Comparison of ENCODE assay signal across 24 mouse cellular contexts in genomic region chr7:81152306-81152705, GRCm38 (mm10). TPM values are rescaled to one million over a fixed set of nuclear protein-coding genes. Genes with fewer than 3 reads are reported as not detected.
DNase-seq lines count a peak whose midpoint lies in the region; ATAC-seq and TF ChIP-seq lines count a peak whose summit lies in the region.
"Had no signal": no experiment of that assay in that cellular context is flagged by ENCODE, and none has a peak within 500 bp of the region (broad histone marks: within the 10 kb centered on the region; RNA-seq: fewer than 3 reads in every experiment).

No protein-coding gene starts in this region.

- 92% methylated on average over 10 of the region's 10 CpGs for WGBS in forebrain, embryonic 15.5 days
- WGBS in midbrain, embryonic 15.5 days = 94% methylated on average over 10 of the region's 10 CpGs

- H3K4me1 ChIP-seq in E14TG2a.4 (replicated peaks; ENCODE audit: low read depth, low read length) (peaks cover 56% of the 10 kb centered on the region), ES-E14 (ENCODE audit: control insufficient read depth in 2 of 2, insufficient read depth in 2 of 2, low read length in 2 of 2, poor library complexity in 1 of 2) (peaks cover 5 to 8% of the 10 kb centered on the region in 2 experiments; a peak in 3 of 4 replicates)
- H3K4me1 ChIP-seq in forebrain, embryonic 15.5 days = no peaks in the 10 kb centered on the region
- no peaks in the 10 kb centered on the region for H3K4me1 ChIP-seq in midbrain, embryonic 15.5 days
- H3K4me1 ChIP-seq: embryonic facial prominence, embryonic 10.5 days; forebrain, embryonic 13.5 days; hindbrain, embryonic 10.5 days; intestine, embryonic 15.5 days had no signal

- ATAC-seq in forebrain, embryonic 15.5 days (replicated peaks) = no peak
- no peak for ATAC-seq in midbrain, embryonic 15.5 days (replicated peaks)
- ATAC-seq: forebrain, embryonic 13.5 days; intestine, embryonic 15.5 days had no signal

- peaks cover 51% of the 10 kb centered on the region for H3K36me3 ChIP-seq in E14TG2a.4 (ENCODE audit: insufficient read depth, low read length)
- H3K36me3 ChIP-seq in ES-E14 (ENCODE audit: control insufficient read depth, insufficient read depth, low read length, poor library complexity, severe bottlenecking) = peaks cover 6% of the 10 kb centered on the region; the same call in 1 of the 2 replicates
- H3K36me3 ChIP-seq in forebrain, embryonic 15.5 days = no peaks in the 10 kb centered on the region
- H3K36me3 ChIP-seq in midbrain, embryonic 15.5 days (replicated peaks) = no peaks in the 10 kb centered on the region
- H3K36me3 ChIP-seq: embryonic facial prominence, embryonic 10.5 days; heart, embryonic 15.5 days; hindbrain, embryonic 10.5 days; intestine, embryonic 15.5 days had no signal

- no peak overlapping the region for H3K4me2 ChIP-seq in forebrain, embryonic 15.5 days (replicated peaks)
- no peak overlapping the region for H3K4me2 ChIP-seq in midbrain, embryonic 15.5 days
- H3K4me2 ChIP-seq: forebrain, embryonic 13.5 days; heart, embryonic 11.5 days; heart, embryonic 15.5 days; hindbrain, embryonic 14.5 days; intestine, embryonic 15.5 days had no signal

- TF ChIP-seq CTCF in E14TG2a.4 (conservative IDR thresholded peaks at IDR 0.05; ENCODE audit: low read length) = no peak

- peak overlapping the region; percentile 82 for H3K27ac ChIP-seq in ES-E14 (ENCODE audit: insufficient read depth, low read depth, low read length, poor library complexity, severe bottlenecking)
- no peak overlapping the region for H3K27ac ChIP-seq in forebrain, embryonic 15.5 days (replicated peaks)
- H3K27ac ChIP-seq in midbrain, embryonic 15.5 days = no peak overlapping the region
- H3K27ac ChIP-seq: embryonic facial prominence, embryonic 10.5 days; forebrain, embryonic 13.5 days; gastrocnemius, adult 2 months; heart, adult 2 months; heart, embryonic 15.5 days; hindbrain, embryonic 10.5 days; hindbrain, embryonic 14.5 days; intestine, embryonic 15.5 days had no signal

- peak overlapping the region; percentile 85 for H3K4me3 ChIP-seq in E14TG2a.4 (replicated peaks; ENCODE audit: low read length)
- peak overlapping the region; percentile 60 to 74 for H3K4me3 ChIP-seq in ES-E14 (ENCODE audit: insufficient read depth in 1 of 2, low read depth in 1 of 2, low read length in 2 of 2, poor library complexity in 1 of 2, severe bottlenecking in 1 of 2)
- no peak overlapping the region for H3K4me3 ChIP-seq in forebrain, embryonic 15.5 days
- H3K4me3 ChIP-seq in midbrain, embryonic 15.5 days = no peak overlapping the region
- H3K4me3 ChIP-seq: embryonic facial prominence, embryonic 10.5 days; forebrain, embryonic 13.5 days; gastrocnemius, adult 2 months; heart, adult 2 months; heart, embryonic 15.5 days; hindbrain, embryonic 10.5 days; intestine, embryonic 15.5 days had no signal

- peak; percentile 4 for DNase-seq in kidney, postnatal 10 days
- no peak for DNase-seq in kidney, adult 8-10 months
- peak; percentile 77 for DNase-seq in ES-E14 (ENCODE audit: low read depth, low spot score)
- peak; percentile 68 for DNase-seq in WW6 (ENCODE audit: low read depth, low spot score)
- no peak for DNase-seq in heart, postnatal 10 days
- DNase-seq: adrenal gland, postnatal 10 days; cerebellum, adult 18-20 months; cerebellum, adult 9-11 months; cerebellum, postnatal 36 days; gastrocnemius, adult 2 months; gastrocnemius, postnatal 25 days; heart, adult 2 months; kidney, adult 18-20 months had no signal

- in situ Hi-C loops in ES-E14 (cut with MboI; ENCODE audit: low sequenced_read_pairs in 2 of 2, unreplicated experiment in 2 of 2) = loop anchor here (10.0 to 25.0 kb wide), 2 partner anchors 185 to 268 kb away; partner anchors contain the start of gene Rps17 (in 1 of the 2)

- peak overlapping the region; percentile 76 for H3K9ac ChIP-seq in ES-E14 (ENCODE audit: insufficient read depth, low read depth, low read length, poor library complexity, severe bottlenecking)
- no peak overlapping the region for H3K9ac ChIP-seq in forebrain, embryonic 15.5 days (replicated peaks)
- no peak overlapping the region for H3K9ac ChIP-seq in midbrain, embryonic 15.5 days
- H3K9ac ChIP-seq: forebrain, embryonic 13.5 days; heart, embryonic 15.5 days; hindbrain, embryonic 14.5 days; intestine, embryonic 15.5 days had no signal

- H3K9me3 ChIP-seq in E14TG2a.4 (ENCODE audit: low read length) (no peaks in the 10 kb centered on the region), ES-E14 (ENCODE audit: control insufficient read depth, insufficient read depth, low read depth, low read length) (no peaks in the 10 kb centered on the region)
- no peaks in the 10 kb centered on the region for H3K9me3 ChIP-seq in forebrain, embryonic 15.5 days
- no peaks in the 10 kb centered on the region; the same call in 1 of the 2 replicates for H3K9me3 ChIP-seq in midbrain, embryonic 15.5 days
- H3K9me3 ChIP-seq: forebrain, embryonic 13.5 days; intestine, embryonic 15.5 days had no signal

- no peaks in the 10 kb centered on the region for H3K27me3 ChIP-seq in E14TG2a.4 (ENCODE audit: insufficient read depth, low read length)
- H3K27me3 ChIP-seq in forebrain, embryonic 15.5 days = no peaks in the 10 kb centered on the region
- no peaks in the 10 kb centered on the region for H3K27me3 ChIP-seq in midbrain, embryonic 15.5 days (replicated peaks)
- H3K27me3 ChIP-seq: forebrain, embryonic 13.5 days; heart, embryonic 15.5 days; intestine, embryonic 15.5 days had no signal

- intact Hi-C loops in heart, postnatal 10 days (cut with DNase I) = loop anchor here (2.0 to 10.0 kb wide), 3 partner anchors 34 to 418 kb away; no protein-coding TSS in a partner anchor

TF ChIP-seq in ES-E14, 5 proteins besides CTCF, POLR2A, EP300 and RAD21:
- TF ChIP-seq MAFK (IDR thresholded peaks at IDR 0.05; ENCODE audit: insufficient read depth, low read depth, low read length) (peak; percentile 82), ZNF384 (IDR thresholded peaks at IDR 0.05; ENCODE audit: low read depth, low read length) (no peak)

RNA-seq across cellular contexts. Expression of gene Slc28a1, which starts 37.7 kb away (rescaled TPM):
- total RNA-seq in ES-E14 (2012; rRNA removed) = 44.8 and 69.2 TPM in 2 replicates
- not detected in 2 replicates for polyA plus RNA-seq in forebrain, embryonic 15.5 days (2015; fragmentation: Nextera tagmentation; extraction: Ambion mirVana)
- total RNA-seq in heart, postnatal 10 days (2021) = under 1 TPM; 0.20 to 0.53 TPM
- polyA plus RNA-seq in midbrain, embryonic 15.5 days (2015; fragmentation: Nextera tagmentation; extraction: Ambion mirVana) = not detected in 2 replicates
- polyA plus RNA-seq: embryonic facial prominence, embryonic 14.5 days; forebrain, embryonic 13.5 days; hindbrain, embryonic 10.5 days; hindbrain, embryonic 14.5 days had no signal

Comparison
In these comparisons a context has a peak if more than half of its experiments do, and no peak if none do; other contexts are left out.
1. DNase-seq: peak in kidney, postnatal 10 days (single experiment), ES-E14 (single experiment) and WW6 (single experiment); none in kidney, adult 8-10 months (0 of 2) and heart, postnatal 10 days (0 of 2).
2. H3K4me3 ChIP-seq: peak in E14TG2a.4 (single experiment) and ES-E14 (2 of 2); none in forebrain, embryonic 15.5 days (single experiment) and midbrain, embryonic 15.5 days (single experiment).
3. RNA of gene Slc28a1, which starts 37.7 kb away (total RNA-seq): 44.8 to 69.2 TPM in ES-E14; 0.20 to 0.53 TPM in heart, postnatal 10 days; every median in the first group is over 10 times any median in the second.